Mouse (Mus musculus): ENCODE measurements around the gene Qk.

Gene Qk

DNA sequence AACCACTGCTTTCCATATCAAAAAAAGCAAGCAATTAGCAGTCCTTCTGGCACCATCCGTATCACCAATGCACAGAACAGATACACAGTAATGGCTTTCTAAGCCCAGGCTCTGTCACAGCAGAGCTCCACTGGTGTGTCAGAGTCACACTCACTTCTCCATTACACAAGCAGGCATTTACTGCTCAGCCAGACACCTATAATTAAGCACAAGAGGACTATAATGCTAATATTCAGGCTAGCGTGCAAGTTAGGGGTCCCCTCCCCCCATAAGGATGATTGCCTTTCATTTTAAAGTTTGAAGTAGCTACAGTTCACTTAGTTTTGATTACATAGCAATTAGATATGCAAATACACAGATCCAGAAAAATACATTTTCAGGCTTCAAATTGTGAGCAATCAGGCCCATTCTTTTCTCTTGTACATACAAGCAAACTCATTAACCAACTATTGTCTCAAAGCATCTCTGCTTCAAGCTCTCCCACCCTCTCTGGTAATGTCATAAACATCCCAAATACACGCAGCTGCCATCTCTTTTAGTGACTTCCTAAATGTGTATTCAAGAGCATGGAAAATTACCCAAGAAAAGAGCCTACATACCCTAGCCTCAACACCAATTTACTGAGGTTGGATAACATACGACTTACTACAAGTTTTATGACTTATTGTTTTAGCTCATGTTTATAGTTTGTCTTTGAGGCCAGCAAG is 68.2 kb downstream of the Qk start:
- no peak for DNase-seq (ENCODE audit: low spot score in 2 of 2)

GRCm38 (mm10) chr17:10240081-10240480 is 79.6 kb downstream of the Qk start:
- DNase-seq (ENCODE audit: low spot score in 2 of 2) = no peak

GRCm38 (mm10) chr17:10236595-10236994 is 83.1 kb downstream of the Qk start:
- no peak for DNase-seq (ENCODE audit: low spot score in 2 of 2)

DNA sequence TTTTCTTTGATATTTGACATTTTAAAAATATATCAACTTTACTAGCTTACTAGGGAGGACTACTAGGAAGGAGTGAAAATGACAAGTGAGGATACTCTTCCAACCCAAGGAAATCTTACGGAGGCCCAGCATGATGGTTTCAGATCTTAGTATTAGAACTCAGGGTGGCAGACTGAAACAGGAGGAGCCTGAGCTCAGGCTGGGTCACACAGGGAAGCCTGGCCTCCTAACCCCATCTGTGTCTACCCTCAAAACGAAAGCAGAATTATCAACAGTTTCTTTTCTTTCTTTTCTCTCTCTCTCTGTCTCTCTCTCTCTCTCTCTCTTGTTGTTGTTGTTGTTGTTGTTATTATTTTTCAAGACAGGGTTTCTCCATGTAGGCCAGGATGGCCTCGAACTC is 87.2 kb downstream of the Qk start:
- no peak for DNase-seq (ENCODE audit: low spot score in 2 of 2)

DNA sequence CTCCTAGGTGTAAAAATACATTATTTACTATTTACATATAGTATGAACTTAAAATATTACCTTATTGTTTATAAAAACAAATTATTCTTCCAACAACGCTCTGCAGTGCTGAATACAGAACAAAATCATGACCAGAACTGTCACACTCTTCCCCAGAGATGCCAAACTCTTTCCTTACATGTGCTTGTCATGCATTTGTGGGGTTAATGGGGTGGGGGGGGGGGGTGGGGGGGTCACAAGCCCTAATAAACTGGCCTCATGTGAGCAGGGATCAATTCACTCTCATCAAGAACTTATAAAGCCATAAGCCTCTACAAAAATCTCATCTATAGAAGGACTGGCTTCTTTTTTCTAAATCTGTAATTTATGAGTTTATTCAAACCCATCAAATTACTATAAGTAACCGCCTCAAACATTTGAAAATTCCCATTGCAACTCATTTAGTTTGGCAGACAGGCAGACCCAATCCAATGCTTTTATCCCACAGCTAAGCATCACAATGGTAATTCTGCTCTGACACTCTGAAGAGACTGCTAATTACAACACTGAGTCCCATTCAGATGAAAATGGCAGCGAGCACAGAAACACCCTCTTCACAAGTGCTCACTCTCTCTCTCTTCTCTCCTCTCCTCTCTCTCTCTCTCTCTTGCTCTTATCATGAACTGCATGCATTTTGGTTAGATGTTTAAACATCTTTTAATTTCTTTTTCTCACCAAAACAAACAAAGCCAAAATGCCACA is 91.7 kb downstream of the Qk start:
- DNase-seq (ENCODE audit: low spot score in 2 of 2) = no peak

DNA sequence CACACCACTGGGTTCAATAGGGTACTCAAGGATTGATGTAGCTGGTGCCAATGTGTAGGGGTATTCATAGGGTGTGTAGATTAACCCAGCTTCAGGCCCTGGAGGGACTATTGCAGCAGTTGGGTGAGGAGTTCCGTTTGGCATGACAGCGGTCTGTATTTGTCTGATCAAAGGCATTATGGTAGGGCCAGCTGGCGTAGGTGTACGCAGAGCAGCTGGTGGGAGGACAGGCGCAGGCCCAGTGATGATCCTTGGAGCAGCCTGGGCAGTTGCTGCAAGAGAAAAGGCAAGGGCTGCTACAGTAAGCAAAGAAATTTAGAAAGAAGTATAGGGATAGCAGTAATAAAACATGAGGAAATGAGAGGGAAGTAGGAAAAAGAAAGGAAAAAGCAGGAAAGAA is 103.5 kb downstream of the Qk start:
- DNase-seq (ENCODE audit: low spot score in 2 of 2) = no peak

GRCm38 (mm10) chr17:10209154-10209777 is 110.4 kb downstream of the Qk start:
- no peak for DNase-seq (ENCODE audit: low spot score in 2 of 2)

DNA sequence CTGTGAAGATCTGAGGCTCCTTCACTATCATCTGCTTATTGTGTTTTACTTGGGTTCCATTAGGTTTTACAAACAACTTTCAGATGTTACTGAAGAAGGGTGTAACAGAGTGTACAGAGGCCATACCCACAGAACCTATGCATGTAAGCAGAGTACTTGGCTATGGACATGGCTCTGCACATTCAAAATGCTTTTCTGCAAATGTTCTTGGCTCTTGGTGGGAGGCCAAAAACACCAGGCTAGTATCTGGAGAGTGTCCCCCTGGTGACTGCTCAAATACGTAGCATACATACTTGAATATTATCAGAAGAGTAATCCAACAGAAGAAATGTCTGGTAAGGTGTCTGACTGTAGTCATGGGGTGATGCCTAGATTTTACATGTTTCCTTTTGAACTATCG is 121.0 kb downstream of the Qk start:
- no peak for DNase-seq (ENCODE audit: low spot score in 2 of 2)

- DNase-seq (ENCODE audit: low spot score in 2 of 2) = no peak
Observed at GRCm38 (mm10) chr17:10198231-10198630, 121.4 kb downstream of the Qk start.

GRCm38 (mm10) chr17:10195703-10196102 is 124.0 kb downstream of the Qk start:
- DNase-seq (ENCODE audit: low spot score in 2 of 2) = no peak

DNA sequence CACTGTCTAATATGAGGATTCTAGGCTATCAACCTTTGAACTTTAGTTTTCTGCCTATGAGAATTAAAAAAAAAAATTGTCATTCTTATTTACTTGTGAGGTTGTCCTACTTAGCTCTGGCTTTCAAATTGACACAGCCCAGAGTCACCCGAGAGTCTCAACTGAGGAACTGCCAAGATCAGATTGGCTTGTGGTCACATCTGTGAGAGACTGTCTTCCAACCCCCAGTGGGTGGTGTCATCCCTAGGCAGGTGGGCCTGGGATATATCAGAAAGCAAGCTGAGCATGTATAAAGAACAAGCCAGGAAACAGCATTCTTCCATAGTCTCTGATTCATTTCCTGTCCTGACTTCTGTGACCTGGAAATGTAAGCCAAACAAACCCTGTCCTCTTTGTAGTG is 128.8 kb downstream of the Qk start:
- no peak for DNase-seq (ENCODE audit: low spot score in 2 of 2)

DNA sequence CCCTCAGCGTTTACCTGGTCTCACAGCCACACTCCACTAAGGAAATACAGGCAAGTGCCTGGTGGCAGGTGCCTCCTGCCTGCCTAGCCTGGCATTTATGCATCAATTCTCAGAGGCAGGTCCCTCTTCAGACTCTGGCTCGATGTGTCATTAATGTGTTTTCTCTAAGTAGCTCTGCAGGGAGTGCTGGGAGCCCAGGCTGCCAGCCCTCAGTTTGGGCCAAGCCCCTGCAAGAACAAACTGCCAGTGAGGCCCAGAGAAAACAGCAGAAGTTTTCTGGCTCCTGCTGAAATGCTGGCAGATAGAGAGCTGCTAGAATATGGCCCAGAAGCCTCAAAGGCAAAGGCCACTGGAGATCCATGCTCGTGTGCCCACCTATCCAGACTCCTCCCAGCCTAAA is 131.2 kb downstream of the Qk start:
- DNase-seq (ENCODE audit: low spot score in 2 of 2) = no peak

GRCm38 (mm10) chr17:10187431-10188020 is 132.1 kb downstream of the Qk start:
- no peak for DNase-seq (ENCODE audit: low spot score in 2 of 2)

- no peak for DNase-seq (ENCODE audit: low spot score in 2 of 2)
Observed at GRCm38 (mm10) chr17:10181761-10182160, 137.9 kb downstream of the Qk start.

- DNase-seq (ENCODE audit: low spot score in 2 of 2) = no peak
Observed at GRCm38 (mm10) chr17:10177096-10177495, 142.6 kb downstream of the Qk start.

DNA sequence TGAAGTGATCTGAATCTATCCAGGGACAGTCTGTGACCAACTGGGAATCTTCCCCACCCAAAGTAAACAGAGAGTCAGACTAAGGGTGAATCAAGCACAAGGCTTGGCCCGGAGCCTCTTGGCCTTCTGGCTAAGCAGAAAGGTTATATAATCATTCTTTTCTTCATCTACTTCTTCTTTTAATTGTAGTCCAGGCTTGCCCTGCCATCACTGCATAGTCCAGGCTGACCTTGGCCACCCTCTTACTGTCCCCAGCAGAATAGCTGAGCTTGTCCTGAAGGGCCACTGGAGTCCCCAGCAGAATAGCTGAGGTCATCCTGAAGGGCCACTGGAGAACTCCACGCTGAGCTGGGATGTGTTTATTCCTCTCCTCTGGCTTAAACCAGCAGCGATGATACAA is 158.4 kb downstream of the Qk start:
- no peak for DNase-seq (ENCODE audit: low spot score in 2 of 2)

- no peak for DNase-seq (ENCODE audit: low spot score in 2 of 2)
Observed at GRCm38 (mm10) chr17:10160415-10160814, 159.2 kb downstream of the Qk start.

DNA sequence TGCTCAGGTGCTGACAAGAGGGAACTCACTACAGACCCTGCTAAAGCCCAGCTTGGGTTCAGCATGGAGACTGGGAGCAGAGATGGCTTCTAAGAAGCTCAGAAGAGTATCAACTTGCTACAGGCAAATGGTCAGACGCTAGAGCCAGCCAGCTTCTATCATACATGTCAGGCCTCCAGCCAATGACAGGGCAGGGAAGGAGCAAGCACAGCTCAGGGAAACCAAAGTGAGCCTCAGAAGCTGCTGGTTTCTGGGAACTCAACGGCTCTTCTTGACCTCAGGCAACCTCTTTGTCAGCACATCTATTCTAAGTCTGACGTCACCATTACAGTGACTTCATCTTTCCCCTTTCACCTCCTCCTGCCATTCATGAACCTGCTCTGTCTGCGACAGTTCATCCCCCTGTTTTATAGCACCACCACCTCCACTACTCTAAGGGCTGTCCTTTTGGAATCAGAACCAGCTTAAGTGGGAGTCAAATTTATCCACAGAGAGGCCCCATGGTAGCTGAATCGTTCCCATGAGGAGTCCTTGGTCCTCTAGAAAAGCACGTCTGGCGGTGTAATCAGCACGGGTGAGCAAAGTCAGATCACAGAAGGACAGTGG is 166.7 kb downstream of the Qk start:
- DNase-seq (ENCODE audit: low spot score in 2 of 2) = no peak
